Mouse (Mus musculus) kidney, embryonic 14.5 days (tissue): ENCODE measurements at regions not wholly inside any gene's neighbourhood (a gene's known extent, or its start where the extent isn't known, plus 50 kb on each side); places are given as distances from the start of the nearest gene placed in this dataset.

ENCODE experiments used
- ATAC-seq: fragments of 200-750 bp; cut with Nextera tagmentation; 2 replicates; pipeline ENCODE4 v1.8.0; 2017; ENCODE audit warnings: moderate number of reproducible peaks, mild to moderate bottlenecking, moderate TSS enrichment, moderate library complexity; ENCODE audit not compliant: low FRiP score, low TSS enrichment
- H3K27ac ChIP-seq: fragments of 300-500 bp; sonication (generic); 2 replicates; pipeline ENCODE4 v1.5.1; 2014; ENCODE audit warnings: low read depth, mild to moderate bottlenecking, low read length, moderate library complexity, mixed read lengths
- H3K27me3 ChIP-seq: fragments of 300-500 bp; sonication (generic); 2 replicates; pipeline ENCODE4 v1.6.1; 2014; ENCODE audit warnings: mild to moderate bottlenecking, low read length; ENCODE audit not compliant: control insufficient read depth, insufficient read depth
- H3K36me3 ChIP-seq: fragments of 300-500 bp; sonication (generic); 2 replicates; pipeline ENCODE4 v1.6.1; 2014; ENCODE audit warnings: low read length, mixed read lengths; ENCODE audit not compliant: control insufficient read depth, insufficient read depth
- H3K4me1 ChIP-seq: fragments of 300-500 bp; sonication (generic); 2 replicates; pipeline ENCODE4 v1.6.1; 2014; ENCODE audit warnings: low read length, mixed read lengths; ENCODE audit not compliant: control insufficient read depth, insufficient read depth
- H3K4me2 ChIP-seq: fragments of 300-500 bp; sonication (generic); replicated peaks from 2 replicates; pipeline ENCODE4 v1.6.1; 2014; ENCODE audit warnings: low read depth, mild to moderate bottlenecking, low read length
- H3K4me3 ChIP-seq: fragments of 300-500 bp; sonication (generic); 2 replicates; pipeline ENCODE4 v1.5.1; 2014; ENCODE audit warnings: mild to moderate bottlenecking, low read length
- H3K9ac ChIP-seq: fragments of 300-500 bp; sonication (generic); 2 replicates; pipeline ENCODE4 v1.6.1; 2014; ENCODE audit warnings: low read depth, mild to moderate bottlenecking, low read length, moderate library complexity
- H3K9me3 ChIP-seq: fragments of 300-500 bp; sonication (generic); 2 replicates; pipeline ENCODE4 v1.6.1; 2016; ENCODE audit warnings: low read length; ENCODE audit not compliant: control insufficient read depth
- WGBS: fragments of 180-500 bp; shearing (Covaris S2); extraction: QIAGEN DNeasy Blood & Tissue Kit; methylation state at CpG from one replicate; pipeline ENCODE4 v1.1.7; 2014; 5-methylcytosine and 5-hydroxymethylcytosine counted together

GRCm38 (mm10) chr10:95032760-95033716 is 88.4 kb upstream of the Plxnc1 start:
- no peaks in the 10 kb centered on the region for H3K9me3 ChIP-seq
- H3K4me3 ChIP-seq, result no peak overlapping the region
- ATAC-seq, result no peak
- H3K9ac ChIP-seq, result no peak overlapping the region
- WGBS, result 79% methylated on average over 14 of the region's 14 CpGs
- no peaks in the 10 kb centered on the region for H3K27me3 ChIP-seq
- no peak overlapping the region for H3K27ac ChIP-seq
- H3K4me1 ChIP-seq, result no peaks in the 10 kb centered on the region
- H3K36me3 ChIP-seq, result no peaks in the 10 kb centered on the region
- no peak overlapping the region for H3K4me2 ChIP-seq

GRCm38 (mm10) chr10:95031371-95031770 is 86.7 kb upstream of the Plxnc1 start:
- no peaks in the 10 kb centered on the region for H3K36me3 ChIP-seq
- 93% methylated on average over 2 of the region's 2 CpGs for WGBS
- no peak overlapping the region for H3K27ac ChIP-seq

GRCm38 (mm10) chr10:95030801-95031200 is 86.2 kb upstream of the Plxnc1 start:
- Histone ChIP-seq H3K36me3 (no peaks in the 10 kb centered on the region), H3K4me1 (no peaks in the 10 kb centered on the region), H3K27ac (no peak overlapping the region), H3K9me3 (no peaks in the 10 kb centered on the region), H3K27me3 (no peaks in the 10 kb centered on the region), H3K9ac (no peak overlapping the region), H3K4me2 (no peak overlapping the region), H3K4me3 (no peak overlapping the region)
- WGBS, result 48% methylated on average over 5 of the region's 5 CpGs
- no peak for ATAC-seq

More at GRCm38 (mm10) chr10:95031371-95031770, 86.7 kb upstream of the Plxnc1 start:
- Histone ChIP-seq H3K4me2 (no peak overlapping the region), H3K4me1 (no peaks in the 10 kb centered on the region), H3K9ac (no peak overlapping the region), H3K4me3 (no peak overlapping the region), H3K9me3 (no peaks in the 10 kb centered on the region), H3K27me3 (no peaks in the 10 kb centered on the region)
- ATAC-seq, result no peak

- Histone ChIP-seq H3K27ac (no peak overlapping the region), H3K9ac (no peak overlapping the region), H3K4me2 (no peak overlapping the region), H3K4me1 (no peaks in the 10 kb centered on the region), H3K9me3 (no peaks in the 10 kb centered on the region), H3K4me3 (no peak overlapping the region), H3K36me3 (no peaks in the 10 kb centered on the region), H3K27me3 (no peaks in the 10 kb centered on the region)
- WGBS, result 76% methylated on average over 3 of the region's 3 CpGs
- ATAC-seq, result no peak
These were observed 84.9 kb upstream of the Plxnc1 start for GRCm38 (mm10) chr10:95029554-95029953.

GRCm38 (mm10) chr10:95025569-95026327 is 81.1 kb upstream of the Plxnc1 start:
- Histone ChIP-seq H3K27me3 (no peaks in the 10 kb centered on the region), H3K9ac (no peak overlapping the region), H3K27ac (no peak overlapping the region), H3K36me3 (no peaks in the 10 kb centered on the region), H3K4me2 (no peak overlapping the region), H3K4me1 (no peaks in the 10 kb centered on the region), H3K4me3 (no peak overlapping the region), H3K9me3 (no peaks in the 10 kb centered on the region)
- ATAC-seq, result no peak
- 89% methylated on average over 12 of the region's 12 CpGs for WGBS

- WGBS, result 48% methylated on average over 1 of the region's 1 CpGs
- no peak for ATAC-seq
- no peak overlapping the region for H3K27ac ChIP-seq
- no peak overlapping the region for H3K9ac ChIP-seq
- H3K36me3 ChIP-seq, result no peaks in the 10 kb centered on the region
- no peak overlapping the region for H3K4me3 ChIP-seq
- H3K27me3 ChIP-seq, result no peaks in the 10 kb centered on the region
- no peak overlapping the region for H3K4me2 ChIP-seq
- no peaks in the 10 kb centered on the region for H3K9me3 ChIP-seq
- H3K4me1 ChIP-seq, result no peaks in the 10 kb centered on the region
These were observed 76.6 kb upstream of the Plxnc1 start for GRCm38 (mm10) chr10:95021209-95021608.

- Histone ChIP-seq H3K27ac (no peak overlapping the region), H3K4me1 (no peaks in the 10 kb centered on the region), H3K4me3 (no peak overlapping the region), H3K9ac (no peak overlapping the region), H3K4me2 (no peak overlapping the region), H3K36me3 (no peaks in the 10 kb centered on the region), H3K9me3 (no peaks in the 10 kb centered on the region), H3K27me3 (no peaks in the 10 kb centered on the region)
- WGBS, result 89% methylated on average over 7 of the region's 7 CpGs
- ATAC-seq, result no peak
These were observed 72.3 kb upstream of the Plxnc1 start for GRCm38 (mm10) chr10:95016896-95017295.

- ATAC-seq, result no peak
- no peak overlapping the region for H3K9ac ChIP-seq
- H3K9me3 ChIP-seq, result no peaks in the 10 kb centered on the region
- no peak overlapping the region for H3K27ac ChIP-seq
- H3K27me3 ChIP-seq, result no peaks in the 10 kb centered on the region
- H3K4me3 ChIP-seq, result no peak overlapping the region
- 82% methylated on average over 9 of the region's 9 CpGs for WGBS
- H3K4me2 ChIP-seq, result no peak overlapping the region
- H3K36me3 ChIP-seq, result no peaks in the 10 kb centered on the region
- H3K4me1 ChIP-seq, result no peaks in the 10 kb centered on the region
These were observed 70.8 kb upstream of the Plxnc1 start for GRCm38 (mm10) chr10:95015298-95015951.
